Mouse (Mus musculus) cerebellum, postnatal 36 days (tissue): Measurements from ENCODE around the gene Miga1.

Experiments
- DNase-seq, 2 experiments: peaks; one replicate each; pipeline ENCODE4 v3.0.0; 2021 to 2022; ENCODE audit warnings: mixed read lengths in 2 of 2

Miga1 gene

DNA sequence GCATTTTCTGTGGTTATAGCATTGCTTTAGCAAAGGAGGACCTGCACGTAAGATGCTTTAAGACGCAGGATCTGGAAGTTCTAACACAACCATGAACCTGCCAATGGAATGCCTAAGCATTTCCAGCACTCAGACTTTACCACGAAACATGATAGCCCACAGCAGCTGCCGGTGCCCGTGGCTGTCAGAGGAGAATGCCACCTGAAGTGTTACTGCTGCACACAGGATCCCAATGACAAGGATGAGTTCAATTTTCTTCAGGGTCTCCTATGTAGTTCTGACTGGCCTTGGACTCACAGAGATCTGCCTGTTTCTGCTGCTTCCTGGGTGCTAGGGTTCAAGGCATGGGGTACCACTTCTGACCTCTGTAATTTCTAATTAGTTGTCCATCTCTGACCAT is 55.4 kb downstream of the Miga1 start:
- DNase-seq, result no peak

DNA sequence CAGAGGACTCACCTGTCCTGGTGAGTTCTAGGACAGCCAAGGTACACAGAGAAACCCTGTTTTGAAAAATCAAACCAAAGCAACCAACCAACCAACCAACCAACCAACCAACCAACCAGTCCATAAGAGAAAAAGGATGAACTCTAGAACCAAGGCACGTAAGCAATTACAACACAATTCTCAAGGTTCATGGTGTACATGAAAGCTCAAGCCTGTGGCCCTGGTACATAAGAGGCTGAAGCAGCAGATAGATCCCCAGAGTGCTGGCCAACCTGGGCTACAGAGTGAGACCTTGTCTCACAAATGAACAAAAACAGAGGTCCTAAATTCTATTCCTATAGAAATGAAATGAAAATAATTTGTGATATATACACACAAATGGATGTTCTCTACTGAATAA is 55.9 kb downstream of the Miga1 start:
- DNase-seq, result no peak

DNA sequence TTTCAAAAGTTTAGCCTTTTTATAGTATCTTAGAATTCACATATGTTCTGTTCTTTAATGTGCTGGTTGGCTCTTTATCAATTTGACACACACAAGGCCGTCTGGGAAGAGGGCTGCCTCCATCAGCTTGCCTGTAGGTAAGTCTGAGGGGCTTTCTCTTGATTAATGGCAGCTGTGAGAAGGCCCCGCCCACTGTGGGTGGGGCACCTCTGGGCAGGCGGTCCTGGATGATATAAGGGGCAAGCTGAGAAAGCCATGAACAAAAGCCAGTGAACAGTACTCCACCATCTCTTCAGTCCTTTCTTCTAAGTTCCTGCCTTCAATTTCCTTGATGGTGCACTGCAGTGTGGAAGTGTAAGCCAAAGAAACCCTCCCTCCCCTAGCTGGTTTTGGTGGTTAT is 58.1 kb downstream of the Miga1 start:
- DNase-seq, result no peak

DNA sequence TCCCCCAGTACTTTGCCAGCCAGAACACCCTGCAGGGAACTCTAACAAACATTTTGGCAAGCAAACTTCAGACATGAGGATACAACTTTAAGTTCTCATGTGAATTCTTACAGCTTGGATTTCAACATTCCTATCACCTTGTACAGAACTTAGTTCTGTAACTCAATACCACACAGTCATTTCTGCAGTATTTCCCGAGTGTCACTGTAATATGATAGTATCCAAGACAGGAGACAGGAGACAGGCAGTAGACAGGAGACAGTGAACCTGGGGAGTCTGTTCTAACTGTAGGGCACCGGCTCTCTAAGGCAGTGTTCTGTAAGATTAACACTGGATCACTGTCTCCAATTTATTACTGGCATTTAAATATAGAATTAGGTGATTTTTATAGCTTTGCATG is 61.8 kb downstream of the Miga1 start:
- no peak for DNase-seq

DNA sequence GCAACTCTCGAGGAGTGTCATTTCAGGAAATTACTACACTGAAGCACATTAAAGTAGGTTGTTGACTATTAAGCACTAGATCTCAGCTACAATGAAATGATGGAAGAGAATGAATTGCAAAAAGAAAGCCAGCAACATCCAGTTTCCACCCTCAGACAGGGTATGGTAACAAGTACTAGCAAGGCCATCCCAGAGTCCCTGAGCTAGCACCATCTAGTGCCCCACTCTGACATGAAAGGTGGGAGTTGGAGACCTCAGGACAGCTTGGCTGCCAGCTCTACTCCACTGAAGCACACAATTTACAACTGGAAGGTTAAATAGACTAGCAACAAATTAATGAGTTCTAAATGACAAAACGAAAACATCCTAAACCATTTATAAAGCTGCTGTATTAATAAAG is 62.3 kb downstream of the Miga1 start:
- no peak for DNase-seq

DNA sequence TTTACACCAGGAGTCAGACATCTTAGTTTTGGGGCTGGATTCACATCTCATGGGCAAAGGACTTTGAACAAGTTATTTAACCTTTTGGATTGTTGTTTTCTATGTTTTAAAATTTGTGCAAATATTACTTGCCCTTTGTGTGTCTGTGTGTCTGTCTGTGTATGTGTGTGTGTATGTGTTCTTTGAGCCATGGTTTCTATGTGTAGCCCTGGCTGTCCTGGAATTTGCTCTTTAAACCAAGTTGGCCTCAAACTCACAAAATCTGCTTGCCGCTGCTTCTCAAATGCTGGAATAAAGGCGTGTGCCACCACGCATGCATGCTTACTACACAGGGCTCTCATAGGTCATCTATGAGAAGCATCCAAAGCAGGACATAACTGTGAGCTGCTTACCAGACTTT is 63.3 kb downstream of the Miga1 start:
- no peak for DNase-seq

DNA sequence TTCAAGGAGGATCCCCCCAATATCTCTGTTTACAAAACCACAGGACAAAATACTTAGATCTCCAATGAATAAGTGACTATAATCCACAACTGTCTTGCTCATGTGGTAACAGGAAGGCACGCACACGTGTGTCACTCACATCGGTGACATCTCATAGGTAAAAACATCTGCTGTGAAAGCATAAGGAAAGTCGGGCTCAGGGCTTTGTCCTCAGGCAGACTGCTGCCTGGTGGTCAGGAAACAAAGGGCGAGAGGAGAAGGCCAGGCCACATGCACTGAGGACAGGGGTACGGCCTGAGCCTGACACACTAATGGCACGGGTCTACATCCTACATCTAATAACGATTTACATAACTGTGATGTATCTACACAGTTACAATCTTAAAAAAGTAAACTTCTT is 65.2 kb downstream of the Miga1 start:
- DNase-seq, result no peak

DNA sequence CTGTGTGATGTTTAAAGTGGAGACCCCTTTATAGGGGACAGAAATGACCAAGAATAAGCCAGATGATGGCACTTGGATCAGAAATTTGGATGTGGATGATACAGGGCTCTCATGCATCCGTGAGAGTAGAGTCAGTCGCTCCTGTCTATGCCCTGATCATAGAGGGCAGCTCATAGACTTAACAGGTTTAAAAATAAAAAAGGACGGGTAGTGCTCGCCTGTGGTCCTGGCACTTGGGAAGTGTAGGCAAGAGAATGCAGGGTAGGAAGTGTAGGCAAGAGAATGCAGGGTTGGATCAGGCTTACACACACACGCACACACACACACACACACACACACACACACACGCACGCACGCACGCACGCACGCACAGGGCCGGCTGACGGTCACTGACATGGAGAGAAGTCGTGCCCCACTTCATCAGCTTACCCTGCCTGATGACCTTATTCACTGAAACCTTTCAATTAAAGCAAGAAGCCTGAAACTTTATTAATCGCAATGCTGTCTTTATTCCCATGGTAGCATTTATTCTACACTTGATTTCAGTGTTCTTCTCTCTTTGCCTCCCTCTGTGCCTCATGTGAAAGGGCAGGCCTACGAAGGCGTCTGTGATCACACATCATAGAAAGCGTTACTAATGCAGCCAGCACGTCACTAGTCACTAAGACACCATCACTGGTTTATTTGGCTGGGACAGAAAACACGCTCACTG is 67.1 kb downstream of the Miga1 start:
- no peak for DNase-seq

DNA sequence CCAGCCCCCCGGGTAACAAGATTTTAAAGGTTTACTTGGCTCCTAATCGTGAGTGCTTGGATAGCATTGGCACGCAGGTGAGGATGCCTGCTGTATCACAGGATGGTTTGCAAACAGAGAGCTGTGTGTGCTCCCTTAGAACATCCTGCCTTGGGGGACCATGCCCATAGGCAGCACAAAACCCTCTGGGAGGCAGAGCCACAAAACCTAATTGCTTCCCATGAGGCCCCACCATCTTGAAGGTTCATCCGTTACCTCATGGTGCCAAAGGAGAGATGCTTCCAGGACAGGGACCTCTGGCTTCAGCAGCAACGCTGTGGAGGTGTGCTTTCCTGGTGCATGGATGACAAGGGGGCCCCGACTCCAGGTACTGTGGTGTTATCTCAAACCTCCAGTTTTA is 68.3 kb downstream of the Miga1 start:
- DNase-seq, result no peak

DNA sequence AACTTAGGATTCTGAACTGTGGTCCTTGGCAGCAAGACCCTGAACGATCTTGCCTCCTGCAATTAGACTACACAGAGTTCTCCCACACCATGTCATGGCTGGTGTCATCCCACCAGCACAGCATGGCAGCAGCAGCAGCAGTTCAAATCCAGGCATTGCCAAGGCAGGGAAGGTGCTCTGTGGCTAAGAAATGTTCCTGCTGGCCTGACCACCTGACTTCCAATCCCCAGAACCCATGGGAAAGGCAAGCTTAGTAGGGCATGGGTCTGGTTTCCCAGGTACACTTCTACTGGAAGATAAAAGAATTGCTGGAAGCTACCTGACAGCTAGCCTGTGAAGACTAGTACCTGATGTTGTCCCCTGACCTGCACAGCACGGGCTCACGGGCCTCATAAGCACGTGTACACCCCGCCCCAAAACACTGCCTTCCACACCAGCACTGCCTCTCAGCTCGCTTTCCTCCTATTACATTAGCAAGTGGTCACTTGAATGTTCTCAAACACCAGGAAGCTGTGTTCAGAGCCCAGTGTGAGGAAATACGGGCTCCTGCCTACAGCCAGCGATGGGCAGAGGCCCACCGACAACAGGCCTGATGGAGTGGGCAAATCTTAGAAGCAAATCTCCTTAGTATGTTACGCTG is 69.0 kb downstream of the Miga1 start:
- DNase-seq, result no peak

DNA sequence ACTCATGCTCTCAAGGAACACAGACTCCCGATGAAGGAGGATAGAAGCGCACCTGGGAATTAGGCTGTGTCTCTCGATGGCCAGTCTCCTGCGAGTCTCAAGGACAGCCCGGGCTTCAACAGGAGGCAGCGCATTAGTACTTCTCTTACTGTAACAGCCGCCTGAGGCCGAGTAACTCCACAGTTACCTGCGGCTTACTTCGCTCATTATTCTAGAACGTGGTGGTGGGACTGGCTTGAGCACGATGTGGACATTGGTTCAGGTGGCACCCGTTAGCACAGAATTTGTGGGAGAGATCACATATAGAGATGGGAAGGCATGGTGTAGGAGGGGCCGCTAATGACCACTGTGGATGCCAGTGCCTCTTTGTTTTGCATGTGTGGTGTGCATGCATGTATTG is 72.1 kb downstream of the Miga1 start:
- DNase-seq, result no peak

DNA sequence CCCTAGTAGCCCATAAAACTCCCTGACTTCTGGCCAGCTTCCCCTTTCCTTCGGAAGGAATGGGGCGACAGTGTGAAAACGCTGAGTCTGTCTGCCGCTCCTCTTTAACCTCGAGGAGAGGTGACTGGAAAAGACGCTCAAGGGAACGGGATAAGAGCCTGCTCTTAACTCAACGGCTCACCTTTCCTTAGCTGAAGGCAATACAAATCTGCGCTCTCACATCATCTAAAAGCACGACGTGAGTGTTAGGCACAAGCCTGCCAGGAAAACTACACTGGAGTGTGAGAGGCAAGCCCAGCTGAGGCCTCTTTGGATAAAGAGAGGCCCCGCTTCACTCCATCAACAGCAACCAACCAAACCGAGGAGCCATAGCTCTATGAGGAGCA is 74.2 kb downstream of the Miga1 start, which contains the start of gene Nexn:
Gene Nexn, minus strand, starts transcription at position 315 of the 386 bp plus-strand sequence.
- DNase-seq, result no peak

DNA sequence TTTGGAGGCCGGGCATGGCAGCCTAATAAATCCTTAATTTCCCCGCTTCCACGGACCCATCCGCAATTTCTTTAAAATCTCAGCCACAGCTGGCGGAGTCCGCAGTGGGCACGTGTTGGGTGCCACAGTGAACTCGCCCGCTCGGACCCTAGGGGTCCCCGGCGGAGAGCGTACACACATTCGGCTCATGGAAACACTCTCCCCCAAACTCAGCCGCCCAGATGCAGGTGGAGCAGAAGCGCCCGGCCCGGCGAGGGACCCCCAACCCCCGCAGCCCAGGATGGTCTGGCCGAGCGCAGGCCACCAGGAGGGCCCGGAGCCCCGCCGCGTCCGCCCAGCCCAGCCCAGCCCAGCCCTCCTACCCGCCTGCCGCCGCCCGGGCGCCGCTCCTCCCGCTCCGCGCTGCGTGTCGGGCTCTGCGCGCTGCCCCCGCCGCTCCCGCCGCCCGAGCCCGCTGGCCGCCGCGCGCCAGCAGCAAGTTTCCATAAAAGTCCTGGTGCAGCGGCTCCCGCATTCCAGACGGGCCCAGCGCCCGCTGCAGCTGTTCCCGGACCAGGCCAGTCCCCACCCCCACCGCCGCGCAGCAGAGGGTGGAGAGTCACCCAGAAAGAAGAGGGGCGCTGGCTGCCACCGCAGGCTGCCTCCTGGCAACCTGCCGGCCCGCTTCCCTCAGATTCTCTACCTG is 74.7 kb downstream of the Miga1 start:
- peak in 1 of 2 experiments; percentile 24 for DNase-seq

DNA sequence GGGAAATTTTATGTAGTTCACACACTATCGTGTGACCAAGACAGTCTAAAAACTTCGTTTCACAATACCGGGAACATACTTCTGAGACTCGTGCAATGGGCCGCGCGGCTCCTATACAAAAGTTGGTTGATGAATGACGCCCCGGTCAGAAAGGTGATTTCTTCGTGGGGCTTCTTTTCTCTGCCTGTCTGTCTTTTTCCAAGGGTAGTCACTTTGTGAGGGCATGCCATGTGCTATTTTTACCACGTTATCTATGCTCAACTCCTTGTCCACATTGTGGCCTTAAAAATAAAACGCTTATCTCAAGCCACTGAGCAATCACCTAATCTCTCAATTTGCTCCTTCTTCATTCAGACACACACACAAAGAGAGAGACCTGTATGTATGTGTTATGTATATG is 75.4 kb downstream of the Miga1 start:
- no peak for DNase-seq

DNA sequence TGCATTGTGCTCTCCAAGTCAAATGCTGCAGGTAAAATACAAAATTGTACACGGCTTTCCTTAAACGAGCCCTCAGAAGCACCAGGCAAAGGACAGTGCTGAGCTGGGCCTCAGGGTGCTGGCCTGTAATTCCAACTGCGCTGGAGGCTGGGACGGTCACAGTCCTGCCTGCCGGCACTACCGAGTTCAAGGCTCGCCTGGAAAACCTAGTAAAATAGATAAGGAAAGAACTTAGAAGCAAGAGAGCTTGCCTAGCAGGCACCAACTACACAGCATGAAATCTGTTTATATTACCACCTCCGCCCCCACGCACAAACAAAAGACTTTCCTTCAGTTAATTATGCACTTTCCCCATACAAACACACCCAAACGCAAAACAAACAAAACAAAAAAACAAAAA is 75.8 kb downstream of the Miga1 start:
- DNase-seq, result no peak

DNA sequence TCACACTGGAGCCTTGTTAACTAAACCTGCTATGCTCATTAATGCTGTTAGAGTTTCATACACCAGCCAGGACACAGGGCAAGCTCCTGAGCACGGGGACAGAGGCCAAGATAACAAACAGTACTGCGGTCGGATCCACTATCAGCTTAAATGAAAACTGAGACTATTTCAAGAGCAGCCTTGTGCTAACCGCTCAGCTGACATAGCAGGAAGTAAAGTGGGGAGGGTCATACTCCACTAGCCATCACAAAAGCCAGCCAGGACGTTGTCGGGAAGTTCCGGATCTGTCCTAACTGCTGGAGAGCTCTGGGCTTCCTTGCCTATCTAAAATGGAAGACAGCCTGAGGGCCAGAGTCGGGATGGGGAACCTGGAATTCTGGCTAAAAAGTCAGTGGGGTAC is 78.3 kb downstream of the Miga1 start:
- no peak for DNase-seq

DNA sequence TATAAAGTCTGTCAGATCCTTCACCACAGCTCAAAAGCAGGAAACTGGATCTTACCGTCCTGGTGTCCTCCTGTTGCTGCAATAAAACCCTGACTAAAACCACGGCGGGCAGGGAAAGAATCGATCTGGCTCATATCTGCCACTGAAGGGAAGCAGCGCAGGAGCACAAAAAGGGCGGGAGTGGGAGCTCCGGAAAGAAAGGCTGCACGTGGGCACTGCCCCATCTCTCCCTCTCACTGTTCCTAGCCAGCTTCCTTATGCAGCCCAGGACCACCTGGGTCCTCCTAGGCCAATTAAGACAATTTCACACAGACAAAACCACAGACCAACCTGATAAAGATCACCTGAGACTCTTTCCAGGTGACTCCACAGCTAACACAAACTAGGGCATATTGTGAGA is 78.8 kb downstream of the Miga1 start:
- DNase-seq, result no peak

DNA sequence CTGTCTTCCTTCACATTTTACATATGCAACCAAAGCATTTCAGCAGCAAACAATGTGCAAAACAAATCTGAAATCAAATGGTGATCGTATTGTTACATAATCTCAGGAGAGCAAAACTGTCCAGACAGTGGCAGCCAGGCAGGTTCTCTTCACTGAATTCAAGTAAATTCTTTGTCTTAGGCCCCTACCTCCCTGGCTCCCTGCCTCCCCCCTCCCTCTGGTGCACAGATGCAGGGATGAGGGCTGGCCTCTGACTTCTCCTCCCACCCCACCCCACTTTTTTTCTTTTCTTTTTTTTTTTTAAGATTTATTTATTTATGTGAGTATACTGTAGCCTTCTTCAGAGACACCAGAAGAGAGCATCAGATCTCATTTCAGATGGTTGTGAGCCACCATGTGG is 79.8 kb downstream of the Miga1 start:
- DNase-seq, result no peak

DNA sequence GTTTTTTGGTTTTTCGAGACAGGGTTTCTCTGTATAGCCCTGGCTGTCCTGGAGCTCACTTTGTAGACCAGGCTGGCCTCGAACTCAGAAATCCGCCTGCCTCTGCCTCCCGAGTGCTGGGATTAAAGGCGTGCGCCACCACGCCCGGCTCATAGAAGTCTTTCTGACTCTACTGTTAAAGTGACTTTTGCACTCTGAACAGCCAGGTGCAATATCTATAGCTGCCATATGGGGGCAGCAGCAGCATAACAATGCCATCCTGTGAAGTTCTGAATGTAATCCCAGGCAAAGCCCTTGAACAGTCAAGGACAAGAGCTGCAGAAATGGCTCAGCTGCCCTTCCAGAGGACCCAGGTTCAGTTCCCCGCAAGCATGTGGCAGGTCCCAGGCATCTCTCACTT is 80.8 kb downstream of the Miga1 start:
- peak; percentile 62 to 69 for DNase-seq

DNA sequence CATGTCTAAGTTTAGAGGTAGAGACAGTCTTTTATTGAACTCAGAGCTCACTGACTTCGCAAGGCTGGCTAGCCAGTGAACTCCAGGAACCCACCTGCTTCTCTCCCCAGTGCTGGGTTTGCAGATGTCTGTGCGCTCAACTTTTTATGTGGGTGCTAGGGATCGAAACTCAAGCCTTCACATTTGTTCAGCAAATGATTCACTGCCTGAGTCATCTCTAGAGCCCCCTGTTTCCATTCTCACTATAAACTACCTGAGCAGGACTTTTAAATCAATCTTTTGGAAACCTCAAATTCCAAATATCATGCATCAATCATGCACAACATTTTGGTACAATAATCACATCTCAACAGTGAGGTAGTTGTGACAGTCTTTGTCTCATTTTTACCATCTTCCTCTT is 82.7 kb downstream of the Miga1 start:
- no peak for DNase-seq

DNA sequence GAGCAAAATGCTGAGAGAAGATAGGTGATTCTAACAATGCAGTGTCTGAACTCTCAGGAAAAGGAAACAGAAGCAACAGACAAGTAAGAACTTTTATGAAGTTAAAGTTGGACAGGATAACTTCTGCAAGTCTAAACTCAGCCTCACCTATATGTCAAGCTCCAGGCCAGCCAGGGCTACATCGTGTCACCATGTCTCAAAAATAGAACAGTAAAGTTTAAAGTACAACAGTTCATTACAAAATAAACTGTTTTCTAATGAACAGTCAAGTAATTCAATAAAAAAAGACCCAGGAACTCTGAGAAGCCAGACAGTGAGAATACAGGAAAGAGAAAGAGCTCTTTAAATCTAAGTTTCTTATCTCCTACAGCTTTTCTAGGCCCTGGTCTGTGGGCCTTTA is 89.7 kb downstream of the Miga1 start:
- DNase-seq, result no peak

DNA sequence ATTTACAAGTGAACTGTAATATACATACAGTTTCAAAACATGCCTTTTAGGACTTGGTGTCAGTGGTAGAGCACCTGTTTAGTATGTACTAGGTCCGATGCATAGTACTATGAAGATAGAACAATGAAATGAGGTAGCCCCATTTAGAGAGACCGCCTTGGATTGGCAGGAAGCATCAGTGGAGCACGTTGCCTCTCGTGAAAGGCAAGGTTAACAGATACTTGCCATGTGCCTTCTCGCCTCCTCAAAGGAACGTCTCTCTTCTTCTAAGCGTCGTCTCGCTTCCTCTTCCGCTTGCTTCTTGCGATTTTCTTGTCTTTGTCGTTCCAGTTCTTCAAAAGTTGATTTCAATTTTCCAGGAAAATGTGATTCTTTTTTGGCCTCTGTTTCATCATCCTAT is 92.5 kb downstream of the Miga1 start:
- no peak for DNase-seq

DNA sequence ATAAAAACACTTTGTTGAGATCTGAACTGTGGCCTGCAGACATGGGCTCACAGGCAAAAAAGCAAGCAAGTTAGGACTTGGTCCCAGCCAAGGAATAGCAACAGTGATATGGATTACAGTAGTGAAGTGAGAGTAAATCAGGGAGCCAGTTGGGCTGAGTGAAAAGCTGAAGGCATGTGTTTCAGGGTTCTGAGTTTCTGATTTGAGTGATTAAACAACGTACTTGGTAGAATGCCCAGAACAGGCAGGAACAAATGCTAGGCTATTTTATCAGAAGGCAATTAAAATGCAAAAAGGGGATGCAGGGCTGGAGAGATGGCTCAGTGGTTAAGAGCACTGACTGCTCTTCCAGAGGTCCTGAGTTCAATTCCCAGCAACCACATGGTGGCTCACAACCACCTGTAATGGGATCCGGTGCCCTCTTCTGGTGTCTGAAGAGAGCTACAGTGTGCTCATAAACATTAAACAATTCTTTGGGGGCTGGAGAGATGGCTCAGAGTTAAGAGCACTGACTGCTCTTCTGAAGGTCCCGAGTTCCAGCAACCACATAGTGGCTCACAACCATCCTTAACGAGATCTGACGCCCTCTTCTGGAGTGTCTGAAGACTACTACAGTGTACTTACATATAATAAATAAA is 94.8 kb downstream of the Miga1 start:
- no peak for DNase-seq

DNA sequence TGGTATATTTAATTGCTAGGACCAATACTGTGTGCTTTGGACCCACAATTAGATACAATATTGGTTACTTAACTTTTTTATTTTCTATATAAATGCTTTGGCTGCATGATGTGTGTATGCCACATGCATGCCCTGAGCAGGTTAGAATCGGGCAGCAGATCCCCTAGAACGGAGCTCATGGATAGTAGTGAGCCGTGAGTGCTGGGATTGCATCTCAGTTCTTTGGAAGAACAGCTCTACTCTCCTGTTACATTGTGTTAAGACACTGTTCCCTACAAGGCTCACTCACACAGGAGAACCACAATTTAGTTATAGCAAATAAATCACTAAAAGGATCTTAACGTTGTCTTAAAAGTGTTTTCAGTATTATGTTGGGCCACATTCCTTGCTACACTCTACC is 96.9 kb downstream of the Miga1 start:
- DNase-seq, result no peak
